Mouse (Mus musculus) kidney, adult 11 months (tissue): ENCODE results near the gene Lrrc61.
"Not testable (repeated sequence)": the region's sequence is repeated elsewhere in the genome, so short reads cannot be mapped to it uniquely, and the experiment has no call there.

Experiments used
- DNase-seq: peaks from one replicate; pipeline ENCODE4 v3.0.0; 2022

The Lrrc61 gene

DNA sequence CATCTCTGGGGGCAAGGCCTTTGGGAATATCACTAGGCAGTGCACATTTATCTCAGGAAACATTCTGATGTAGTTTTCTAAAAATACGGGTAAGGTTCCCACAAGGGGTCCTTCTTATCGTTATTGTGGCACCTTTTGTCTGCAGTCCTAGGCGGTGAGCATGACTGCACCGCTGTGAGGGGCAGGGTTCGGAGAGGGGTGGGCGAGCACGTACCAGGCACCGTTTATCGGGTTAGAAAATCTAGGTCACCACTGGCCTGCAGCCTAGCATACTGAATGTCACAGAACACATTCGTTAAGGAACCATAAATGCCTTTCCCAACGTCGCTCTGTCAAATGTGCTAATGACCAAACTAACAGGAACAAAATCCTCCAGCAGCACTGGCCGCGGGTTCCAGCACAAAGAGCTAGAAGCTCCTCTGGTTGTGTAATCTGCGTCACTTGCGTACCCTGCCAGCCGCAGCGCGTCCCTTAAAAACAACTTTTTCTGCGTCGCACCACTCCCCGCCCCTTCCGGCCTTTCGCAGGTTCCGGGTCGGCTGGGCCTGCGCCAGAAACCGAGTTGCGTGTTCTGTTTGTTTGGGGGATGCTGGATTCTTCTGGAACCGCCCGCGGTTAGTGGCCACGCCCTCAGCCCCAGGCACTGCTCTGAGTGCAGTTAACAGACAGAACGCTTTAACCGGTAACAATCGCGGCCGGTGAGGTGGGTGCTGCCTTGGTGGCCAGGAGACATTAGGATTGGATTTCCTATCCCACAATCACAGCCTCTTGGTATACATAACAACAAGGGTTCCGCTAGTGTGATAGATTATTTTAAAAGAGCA lies at the start of gene Lrrc61:
Lrrc61 (plus strand) TSS at position 517 of the 824 bp plus-strand sequence.
- DNase-seq, result peak; percentile 95

DNA sequence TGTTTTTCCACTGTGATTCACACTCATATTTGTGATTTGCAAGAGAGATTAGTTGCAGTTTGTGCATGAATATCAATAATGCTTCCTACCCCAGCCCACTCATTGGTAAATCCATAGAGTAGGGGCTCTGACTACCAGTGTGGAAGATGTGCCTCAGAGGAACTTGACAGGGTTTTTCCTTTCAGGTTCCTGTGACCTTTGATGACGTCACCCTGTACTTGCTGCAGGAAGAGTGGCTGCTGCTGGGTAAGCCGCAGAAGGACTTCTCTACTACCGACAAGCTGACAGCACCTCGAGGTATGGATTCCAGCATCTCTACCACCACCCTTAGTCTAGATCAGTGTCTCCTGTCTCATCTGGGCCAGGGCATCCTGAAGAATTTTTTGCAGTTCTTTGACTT lies 46.5 kb upstream of the Lrrc61 start:
- DNase-seq, result no peak

DNA sequence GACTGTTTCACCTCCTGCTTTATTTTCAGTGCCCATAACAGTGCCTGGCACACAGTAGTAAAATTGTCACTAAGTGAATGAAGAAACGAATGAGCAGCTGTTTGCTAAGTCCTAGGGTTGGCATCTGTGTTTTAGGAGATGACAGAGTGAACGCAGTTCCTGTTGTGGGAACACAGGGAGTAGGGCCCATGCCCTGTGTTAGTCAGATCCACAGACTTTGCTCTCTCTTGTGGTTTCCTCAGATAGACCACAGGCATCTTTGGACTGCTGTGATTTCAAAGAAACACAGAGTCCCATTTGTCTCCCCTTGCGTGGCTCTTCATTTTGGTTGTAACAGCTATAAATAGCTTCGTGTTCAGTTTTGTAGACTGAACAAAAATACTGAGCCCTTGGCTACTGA lies 44.2 kb upstream of the Lrrc61 start:
- no peak for DNase-seq

DNA sequence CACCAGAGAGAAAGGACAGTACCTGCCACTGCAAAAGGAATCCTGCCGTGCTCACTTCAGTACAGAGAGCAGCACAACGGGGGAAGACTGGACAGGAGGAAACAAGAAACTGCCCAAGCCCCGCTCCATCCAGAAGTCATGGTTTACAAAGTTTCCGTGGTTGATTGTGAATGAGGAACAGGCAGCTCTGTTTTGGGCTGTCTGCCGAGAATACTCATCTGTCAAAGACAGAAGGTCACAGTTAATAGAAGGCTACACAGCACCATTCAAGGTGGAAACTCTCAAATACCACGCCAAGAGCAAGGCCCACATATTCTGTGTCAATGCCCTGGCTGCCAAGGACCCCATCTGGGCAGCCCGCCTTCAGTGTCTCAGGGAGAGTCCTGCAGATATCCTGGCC lies 42.7 kb upstream of the Lrrc61 start:
- DNase-seq, result no peak

DNA sequence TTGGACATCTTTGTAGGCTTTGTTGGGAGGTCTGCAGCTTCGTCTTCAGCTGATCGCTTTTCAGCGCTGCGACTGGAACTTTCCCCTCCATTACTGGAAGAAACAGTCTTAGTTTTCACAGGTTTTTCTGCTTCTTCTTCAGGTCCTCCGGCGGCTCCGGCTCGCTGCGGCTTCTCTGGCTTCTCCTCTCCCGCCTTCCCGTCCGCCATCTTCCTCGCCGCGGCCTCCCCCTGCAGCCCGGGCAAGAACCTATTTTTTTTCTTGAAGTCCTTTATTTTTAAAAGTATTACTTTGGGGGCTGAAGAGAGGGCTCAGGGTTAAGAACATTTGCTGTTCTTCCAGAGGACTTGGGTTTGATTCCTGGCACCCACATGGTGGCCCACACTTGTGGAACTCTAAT lies 29.7 kb upstream of the Lrrc61 start:
- DNase-seq, result not testable (repeated sequence)

DNA sequence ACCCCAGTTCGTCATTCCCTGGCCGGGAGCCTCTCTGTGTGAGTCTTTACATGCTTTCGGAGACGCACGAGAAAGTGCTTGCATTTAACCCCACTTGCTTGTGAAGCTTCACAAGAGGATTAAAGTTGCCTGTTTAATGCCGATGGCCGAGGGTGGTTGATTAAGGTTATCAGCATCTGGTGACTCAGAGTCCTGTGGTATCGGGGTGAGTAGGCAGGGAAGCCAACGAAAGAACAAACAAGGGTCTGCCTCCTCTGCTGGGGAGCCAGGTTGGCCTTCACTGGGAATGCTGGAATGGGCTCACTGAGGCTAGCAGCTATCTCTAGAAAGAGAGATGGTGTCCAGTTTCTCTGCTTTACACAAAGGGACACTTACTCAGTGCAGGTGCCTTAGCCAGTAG lies 26.7 kb upstream of the Lrrc61 start:
- no peak for DNase-seq

DNA sequence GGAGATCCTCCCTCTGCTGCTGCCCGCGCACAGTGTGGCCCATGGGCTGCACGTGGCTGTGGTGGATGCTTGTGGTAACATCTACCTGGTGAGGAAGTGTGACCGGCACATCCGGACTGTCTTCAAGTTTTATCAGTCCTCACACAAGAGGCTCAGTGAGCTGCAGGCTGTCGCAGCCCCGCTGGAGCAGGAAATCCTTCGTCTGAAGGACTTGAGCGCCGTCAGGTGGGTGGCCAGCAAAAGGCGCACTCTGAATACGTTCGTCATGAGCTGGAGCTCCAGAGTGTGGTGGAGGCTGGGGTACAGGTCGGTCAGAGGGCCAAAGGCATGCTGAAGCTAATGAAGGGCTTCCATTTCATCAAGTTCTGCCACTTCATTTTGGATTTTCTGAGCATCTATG lies 25.3 kb upstream of the Lrrc61 start:
- DNase-seq, result no peak

DNA sequence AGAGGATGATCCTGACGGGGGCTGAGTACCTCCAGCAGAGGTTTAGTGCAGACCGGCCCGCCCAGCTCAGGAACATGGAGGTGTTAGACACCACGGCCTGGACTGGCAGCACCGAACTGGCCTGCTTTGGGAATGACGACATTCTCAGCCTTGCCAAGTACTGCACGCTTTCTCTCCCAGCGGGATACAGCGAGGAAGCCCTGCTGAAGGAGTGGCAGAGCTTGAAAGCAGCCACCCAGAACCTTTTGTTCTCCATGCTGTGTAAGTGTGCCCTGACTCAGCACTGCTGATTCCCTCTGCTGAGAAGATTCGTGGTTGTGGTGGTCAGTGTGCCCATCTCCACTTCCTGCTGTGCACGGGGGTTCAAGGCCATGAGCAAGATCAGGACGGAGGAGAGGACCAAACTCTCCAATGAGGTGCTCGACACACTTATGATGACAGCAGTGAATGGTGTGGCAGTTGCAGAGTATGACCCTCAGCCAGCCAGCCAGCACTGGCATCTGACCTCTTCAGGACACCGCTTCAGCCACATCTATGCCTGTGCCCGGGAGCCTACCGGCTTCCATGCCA lies 24.6 kb upstream of the Lrrc61 start:
- no peak for DNase-seq

DNA sequence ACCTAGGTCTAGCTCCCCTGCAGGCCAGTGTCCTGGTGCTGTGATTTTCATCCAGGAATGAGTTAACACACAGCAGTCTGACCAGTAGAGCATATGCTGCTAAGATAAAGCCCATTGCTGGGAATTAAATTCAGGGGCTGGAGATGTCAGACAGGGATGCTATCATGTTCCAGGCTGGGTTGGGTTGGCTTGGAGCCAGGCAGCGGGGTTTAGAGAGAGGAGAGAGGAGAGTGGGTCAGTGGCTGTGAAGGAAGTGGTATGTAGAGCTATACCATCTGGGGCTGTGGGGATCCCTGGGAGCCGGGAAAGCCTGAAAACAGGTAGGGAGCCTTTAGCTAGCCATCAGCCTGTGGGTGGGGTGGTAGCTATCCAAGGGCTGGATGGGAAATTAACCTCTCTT lies 23.7 kb upstream of the Lrrc61 start:
- no peak for DNase-seq

DNA sequence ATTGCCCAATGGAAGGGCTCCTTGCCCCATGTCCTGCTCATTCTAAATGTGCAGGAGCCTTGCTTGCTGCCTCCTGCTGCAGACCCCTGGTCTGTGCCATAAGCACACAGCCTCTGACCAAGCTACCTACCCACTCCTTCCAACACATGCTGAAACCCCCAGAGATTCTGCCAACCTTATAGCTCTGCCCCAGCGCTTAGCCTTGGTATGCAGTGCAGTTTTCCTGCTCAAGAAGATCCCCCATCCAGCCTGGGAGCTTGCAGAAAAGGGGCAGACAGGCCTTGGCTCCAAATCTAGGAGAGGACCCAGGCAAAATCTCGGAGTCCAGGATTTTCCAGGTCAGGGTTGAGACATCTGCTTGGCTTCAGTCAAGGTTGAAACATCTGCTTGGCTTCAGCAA lies 21.1 kb upstream of the Lrrc61 start:
- DNase-seq, result no peak

DNA sequence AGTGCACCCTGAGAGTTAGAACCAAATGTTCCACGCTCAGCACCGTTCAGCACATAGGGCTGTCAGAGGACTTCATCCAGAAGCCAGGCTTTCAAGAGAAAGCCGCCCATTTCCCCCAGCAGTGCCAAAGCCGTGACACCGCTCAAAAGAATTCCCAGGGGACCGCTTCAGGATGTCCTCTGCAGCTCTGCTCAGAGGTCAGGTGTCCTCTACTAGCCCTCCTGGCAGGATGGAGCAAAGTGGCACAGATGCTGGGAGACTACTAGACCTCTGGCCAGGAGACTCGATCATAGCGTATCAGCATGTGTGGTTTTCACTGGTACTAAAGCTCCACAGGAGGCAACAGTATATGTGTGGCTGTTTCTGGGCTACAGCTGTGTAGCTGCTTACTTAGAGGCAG lies 19.7 kb upstream of the Lrrc61 start:
- no peak for DNase-seq

DNA sequence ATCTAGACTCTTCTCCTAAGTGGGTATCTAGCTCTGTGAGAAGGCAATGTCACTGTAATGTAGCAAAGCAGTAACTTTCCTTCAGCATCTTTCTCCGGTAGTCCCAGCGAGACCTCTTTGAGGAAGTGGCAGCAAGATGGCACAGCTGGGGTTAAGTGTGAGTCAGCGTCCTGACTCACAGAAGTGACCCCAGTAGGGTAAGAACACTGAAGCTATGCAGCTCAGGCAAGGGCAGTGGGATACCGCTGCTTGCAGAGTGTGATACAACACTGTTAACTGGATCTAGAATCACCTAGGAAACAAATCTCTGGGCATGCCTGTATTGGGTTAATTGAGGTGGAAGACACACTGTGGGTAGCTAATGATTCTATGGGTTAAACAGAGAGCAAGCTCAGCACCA lies 18.5 kb upstream of the Lrrc61 start:
- no peak for DNase-seq

DNA sequence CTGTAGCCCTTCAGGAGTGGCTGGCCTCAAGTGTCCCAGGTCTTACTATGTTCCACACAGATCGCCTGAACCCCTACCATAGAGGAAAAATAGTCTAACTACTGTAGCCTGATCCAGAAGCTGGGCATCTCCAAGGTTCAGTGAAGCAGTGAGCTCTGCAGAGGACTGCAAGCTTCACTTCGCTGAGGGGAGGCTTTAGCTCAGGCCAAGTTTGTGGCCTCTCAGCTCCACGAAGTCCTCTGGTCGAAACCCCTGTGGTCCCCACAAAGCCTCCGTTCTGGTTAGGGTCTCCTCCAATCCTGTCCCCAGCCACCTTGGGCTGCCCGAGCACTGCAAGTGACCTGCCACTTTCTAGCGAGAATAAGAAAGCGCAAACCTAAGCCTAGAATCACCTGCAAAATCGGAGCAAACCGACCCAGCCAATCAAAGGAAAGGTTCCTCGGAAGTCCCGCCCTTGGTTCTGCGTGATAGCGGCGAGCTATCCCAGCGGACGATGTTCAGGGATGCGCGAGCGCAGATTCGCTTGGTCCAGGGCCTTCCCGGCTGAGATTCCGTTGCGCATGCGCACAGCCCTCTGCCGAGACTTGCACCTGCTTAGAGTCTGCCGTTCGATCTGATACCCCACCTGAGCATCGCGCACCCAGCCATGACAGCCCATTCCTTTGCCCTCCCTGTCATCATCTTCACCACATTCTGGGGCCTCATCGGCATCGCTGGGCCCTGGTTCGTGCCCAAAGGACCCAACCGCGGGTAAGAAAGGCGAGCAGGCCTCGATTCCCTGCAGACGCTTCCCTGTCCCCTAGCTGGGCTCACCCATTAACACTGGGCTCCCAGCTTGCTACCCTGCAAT lies 17.3 kb upstream of the Lrrc61 start, which contains the start of gene Atp6v0e2:
Atp6v0e2 (plus strand) TSS at position 511 of the 850 bp plus-strand sequence.
- peak; percentile 79 for DNase-seq

DNA sequence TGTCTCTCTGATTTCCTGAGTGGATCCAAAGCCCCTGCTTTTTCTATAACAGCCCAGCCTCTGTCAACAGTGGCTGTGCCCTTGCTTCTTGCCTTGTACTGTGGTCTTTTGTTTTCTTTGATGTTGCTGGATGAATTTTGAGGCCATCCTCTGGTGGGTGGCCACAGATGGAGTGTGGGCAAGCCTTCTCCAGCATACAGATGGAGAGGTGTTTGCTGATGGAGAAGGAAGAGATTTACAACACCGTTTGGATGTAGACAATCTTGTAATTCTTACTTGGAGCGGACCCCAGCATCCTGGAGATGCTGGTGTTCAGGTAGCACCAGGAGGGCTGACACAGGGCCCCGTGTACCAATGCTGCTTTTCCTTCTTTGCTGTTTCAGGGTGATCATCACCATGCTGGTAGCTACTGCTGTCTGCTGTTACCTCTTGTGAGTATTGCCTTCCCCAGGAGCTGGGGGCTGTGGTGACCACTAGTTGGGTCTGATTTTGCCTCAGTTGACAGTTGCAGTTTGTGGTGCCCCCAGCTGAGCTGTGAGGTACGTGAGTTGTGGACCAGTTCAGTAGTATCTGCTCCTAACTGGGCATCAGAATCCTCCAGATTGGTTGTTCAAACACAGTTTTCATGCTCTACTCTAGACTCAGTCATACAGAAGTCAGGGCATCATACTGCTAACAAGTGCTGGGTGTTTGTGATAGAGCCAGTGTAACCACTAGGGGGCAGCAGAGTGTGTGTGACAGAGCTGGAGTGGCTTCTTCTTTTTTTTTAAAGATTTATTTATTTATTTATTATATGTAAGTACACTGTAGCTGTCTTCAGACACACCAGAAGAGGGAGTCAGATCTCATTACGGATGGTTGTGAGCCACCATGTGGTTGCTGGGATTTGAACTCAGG lies 15.5 kb upstream of the Lrrc61 start:
- DNase-seq, result peak; percentile 52

DNA sequence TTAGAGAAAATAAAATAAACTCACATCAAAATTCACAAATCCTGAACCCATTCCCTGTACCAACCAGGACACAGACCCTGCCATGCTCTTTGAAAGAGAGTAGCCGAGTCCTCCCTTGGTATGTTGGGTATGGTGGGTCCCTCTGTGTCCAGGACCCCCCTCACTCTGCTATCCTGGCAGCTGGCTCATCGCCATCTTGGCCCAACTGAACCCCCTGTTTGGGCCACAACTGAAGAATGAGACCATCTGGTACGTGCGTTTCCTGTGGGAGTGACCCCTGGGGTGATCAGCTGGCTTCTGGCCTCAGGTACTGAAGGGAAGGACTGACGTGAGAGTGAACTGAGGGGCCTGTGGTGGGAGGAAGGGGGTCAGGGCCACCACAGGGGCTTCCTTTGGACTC lies 14.7 kb upstream of the Lrrc61 start:
- no peak for DNase-seq

DNA sequence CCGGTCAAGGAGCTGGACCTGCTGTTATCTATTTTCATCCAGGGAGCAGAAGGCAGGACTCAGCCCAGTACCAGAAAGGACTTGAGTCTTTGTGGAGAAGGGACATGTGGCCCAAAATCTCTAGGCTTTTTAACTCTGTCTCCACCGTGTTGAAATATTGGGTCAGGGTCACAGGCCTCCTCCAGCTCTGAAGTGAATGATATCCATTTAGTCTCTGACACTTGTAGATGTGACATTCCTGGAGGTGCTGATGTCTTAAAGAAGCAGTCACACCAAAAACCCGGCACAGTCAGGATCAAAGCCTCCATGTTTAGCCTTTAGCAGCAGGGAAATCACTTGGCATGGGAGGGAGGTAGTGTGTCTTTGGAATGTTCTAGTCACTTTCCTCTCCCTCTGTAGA lies 13.9 kb upstream of the Lrrc61 start:
- no peak for DNase-seq

DNA sequence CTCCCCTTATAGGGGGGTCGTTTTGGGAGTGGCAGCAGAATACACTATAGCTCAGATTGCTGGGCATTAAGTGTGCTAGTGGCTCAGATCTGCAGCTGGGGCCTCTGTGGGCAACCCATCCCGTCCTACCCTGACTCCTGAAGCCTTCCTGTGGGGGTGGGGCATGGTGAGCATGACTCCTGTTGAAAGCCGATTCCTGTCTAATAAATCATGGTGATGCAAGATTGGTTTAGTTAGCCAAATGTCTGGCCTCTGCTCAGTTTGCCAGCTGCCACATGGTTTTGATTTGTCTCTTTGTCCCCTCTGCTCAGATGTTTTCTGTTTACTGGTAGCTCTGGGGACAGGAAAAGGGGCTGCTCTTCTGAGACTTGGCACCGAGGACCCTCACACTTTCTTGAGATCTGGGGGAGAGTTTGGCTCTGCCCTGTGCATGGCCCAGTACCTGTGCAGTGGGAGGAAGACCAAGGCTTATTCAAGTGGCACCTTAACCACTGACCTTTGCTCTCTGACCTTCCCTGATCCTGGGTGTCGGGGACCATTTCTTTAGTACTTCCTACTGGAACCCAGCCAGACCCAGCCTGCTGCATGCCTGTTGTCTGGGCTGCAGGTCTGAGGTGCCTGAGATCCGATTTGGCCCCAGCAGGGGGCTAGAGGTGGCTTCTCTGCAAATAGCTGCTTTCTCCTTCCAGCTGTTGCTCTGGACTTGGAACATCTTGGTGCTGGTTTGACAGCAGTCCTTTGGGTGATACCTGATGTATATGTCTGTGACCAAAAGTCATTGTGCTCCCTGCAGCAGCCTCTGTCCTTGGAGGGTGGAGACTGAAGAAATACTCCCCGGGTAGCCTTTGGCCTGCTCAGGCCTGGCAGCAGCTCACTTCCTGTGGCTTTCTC lies 12.8 kb upstream of the Lrrc61 start:
- DNase-seq, result peak; percentile 57

DNA sequence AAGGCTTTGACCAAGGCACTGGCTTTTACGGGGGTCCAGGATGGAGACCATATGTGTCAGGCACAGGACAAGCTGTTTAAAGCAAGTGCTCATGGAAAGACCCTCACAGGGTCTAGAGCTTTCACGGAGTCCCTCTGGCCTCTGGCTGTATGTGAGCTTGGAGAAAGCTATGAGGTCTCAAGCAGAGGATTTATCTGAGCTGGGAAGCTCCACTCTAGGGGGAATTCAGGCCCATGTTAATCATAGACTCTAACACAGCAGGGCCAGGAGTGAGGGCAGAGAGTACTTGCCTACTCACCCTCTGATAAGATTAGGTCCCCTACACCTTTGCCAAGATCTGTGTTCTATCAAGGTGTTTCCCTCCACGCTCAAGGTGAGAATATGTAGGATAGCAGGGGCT lies 12.0 kb upstream of the Lrrc61 start:
- DNase-seq, result no peak

DNA sequence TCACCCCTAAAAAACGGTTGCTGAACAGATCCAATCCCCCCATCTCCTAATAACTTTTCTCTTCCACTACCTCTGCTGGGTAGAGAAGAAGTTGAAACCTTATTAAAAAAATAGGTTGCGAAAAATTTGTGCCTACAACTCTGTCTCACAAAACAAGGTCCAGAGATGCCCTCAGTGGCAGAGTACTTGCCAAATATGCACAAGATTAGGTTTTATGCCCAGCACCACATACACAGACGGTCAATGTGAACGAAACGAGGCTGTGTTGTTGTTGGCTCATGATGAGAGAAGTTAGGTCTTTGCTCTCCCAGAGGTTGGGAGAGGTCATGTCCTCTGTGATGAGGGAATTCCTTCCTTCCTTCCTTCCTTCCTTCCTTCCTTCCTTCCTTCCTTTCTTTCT lies 9.3 kb upstream of the Lrrc61 start:
- no peak for DNase-seq

DNA sequence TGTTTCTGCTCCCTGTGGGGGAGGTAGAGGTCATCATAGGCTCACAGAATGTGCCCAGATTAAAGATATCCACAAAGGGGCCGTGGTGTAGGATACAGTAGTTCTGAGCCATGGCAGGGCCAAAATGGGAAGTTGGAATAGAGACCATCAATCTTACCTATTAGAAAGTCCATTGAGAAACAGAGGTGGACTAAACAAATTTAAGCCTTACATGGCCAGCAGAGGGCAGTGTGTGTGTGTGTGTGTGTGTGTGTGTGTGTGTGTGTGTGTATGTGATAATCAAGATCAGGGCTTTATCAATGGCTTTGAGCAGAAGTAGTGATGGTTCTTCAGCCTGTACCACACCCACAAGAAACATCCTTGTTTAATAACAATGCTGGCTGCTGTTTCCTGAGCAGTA lies 8.3 kb upstream of the Lrrc61 start:
- DNase-seq, result peak; percentile 30

DNA sequence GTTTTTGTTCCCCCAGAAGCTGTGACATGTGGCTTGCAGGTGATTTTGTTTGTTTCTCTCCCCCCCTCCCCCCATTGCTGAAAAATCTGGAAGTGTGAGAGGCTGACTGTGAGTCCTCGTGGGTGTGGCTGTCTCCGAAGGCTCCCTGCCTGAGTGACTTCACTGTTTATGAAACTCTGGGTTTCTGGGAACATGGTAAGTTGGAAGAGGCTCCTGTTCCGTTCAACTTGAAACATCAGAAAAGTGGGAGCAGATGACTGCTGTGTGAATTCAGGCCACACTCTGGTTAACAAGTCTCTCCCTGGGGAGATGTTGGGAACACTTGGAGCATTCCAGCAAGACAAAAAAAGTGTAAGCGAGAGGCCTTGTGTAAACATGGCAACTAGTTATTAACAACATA lies 7.7 kb upstream of the Lrrc61 start:
- DNase-seq, result no peak

DNA sequence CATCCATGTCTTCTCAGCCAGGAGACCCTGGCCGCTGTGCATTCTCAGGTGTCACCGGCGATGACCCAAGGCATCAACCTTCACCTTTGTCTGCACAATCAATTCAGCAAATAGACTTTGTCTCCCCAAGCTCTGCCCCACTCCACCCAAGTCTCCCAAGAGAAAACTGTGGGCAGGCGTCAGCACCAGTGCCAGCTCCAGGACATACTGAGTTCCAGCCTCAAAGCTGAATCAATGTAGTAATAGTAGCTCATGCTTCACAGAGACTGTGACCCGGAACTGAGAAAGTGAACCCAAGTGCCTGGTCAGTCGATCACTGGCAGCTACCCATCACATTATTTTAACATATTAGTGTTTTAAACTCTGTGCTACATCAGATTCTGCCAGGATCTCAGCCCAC lies 6.3 kb upstream of the Lrrc61 start:
- DNase-seq, result no peak
